Mouse (Mus musculus) c-Kit-positive CD71-positive TER-119-positive erythroid progenitor cells, embryonic 14.5 days (primary cell): Measurements from ENCODE around the gene Slc26a8.

Experiments used
- DNase-seq: peaks from one replicate; pipeline ENCODE4 v3.0.0-alpha.2; 2013; ENCODE audit warnings: low spot score

The Slc26a8 gene

GRCm38 (mm10) chr17:28698672-28699071 is 8.6 kb upstream of the Slc26a8 start:
- no peak for DNase-seq

- DNase-seq: no peak
Measured at GRCm38 (mm10) chr17:28698245-28698644, 8.2 kb upstream of the Slc26a8 start.

GRCm38 (mm10) chr17:28697290-28698195 is 7.5 kb upstream of the Slc26a8 start:
- peak; percentile 41 for DNase-seq

- DNase-seq: no peak
Measured at GRCm38 (mm10) chr17:28696641-28697040, 6.6 kb upstream of the Slc26a8 start.

- DNase-seq: no peak
Measured at GRCm38 (mm10) chr17:28694832-28695231, 4.8 kb upstream of the Slc26a8 start.

GRCm38 (mm10) chr17:28694078-28694477 is 4.0 kb upstream of the Slc26a8 start:
- DNase-seq: no peak

- DNase-seq: no peak
Measured at GRCm38 (mm10) chr17:28693086-28693485, 3.1 kb upstream of the Slc26a8 start.

- DNase-seq: peak; percentile 73
Measured at GRCm38 (mm10) chr17:28692341-28692710, 2.3 kb upstream of the Slc26a8 start.

- peak; percentile 34 for DNase-seq
Measured at GRCm38 (mm10) chr17:28691687-28692340, 1.8 kb upstream of the Slc26a8 start.

GRCm38 (mm10) chr17:28690776-28691686 is 998 bp upstream of the Slc26a8 start, which contains the start of gene Mapk14:
TSS of gene Mapk14 (plus strand) at chr17:28691329.
- peak; percentile 99 for DNase-seq

- no peak for DNase-seq
Measured at GRCm38 (mm10) chr17:28687354-28687753, 2.7 kb downstream of the Slc26a8 start.

GRCm38 (mm10) chr17:28684631-28685030 is 5.4 kb downstream of the Slc26a8 start:
- DNase-seq: no peak

GRCm38 (mm10) chr17:28683601-28684000 is 6.4 kb downstream of the Slc26a8 start:
- no peak for DNase-seq

GRCm38 (mm10) chr17:28682311-28683084 is 7.5 kb downstream of the Slc26a8 start:
- no peak for DNase-seq

GRCm38 (mm10) chr17:28659564-28659963 is 30.5 kb downstream of the Slc26a8 start:
- no peak for DNase-seq

GRCm38 (mm10) chr17:28657936-28658335 is 32.1 kb downstream of the Slc26a8 start:
- DNase-seq: no peak

GRCm38 (mm10) chr17:28650268-28650667 is 39.8 kb downstream of the Slc26a8 start:
- no peak for DNase-seq

GRCm38 (mm10) chr17:28648607-28649370 is 41.2 kb downstream of the Slc26a8 start:
- peak; percentile 22 for DNase-seq

- DNase-seq: no peak
Measured at GRCm38 (mm10) chr17:28646221-28646620, 43.8 kb downstream of the Slc26a8 start.

GRCm38 (mm10) chr17:28644112-28644511 is 45.9 kb downstream of the Slc26a8 start:
- no peak for DNase-seq

GRCm38 (mm10) chr17:28643697-28644096 is 46.3 kb downstream of the Slc26a8 start:
- DNase-seq: no peak
